Mouse (Mus musculus) spleen, postnatal 14 days (tissue): ENCODE data around the gene Ankra2.

ENCODE experiments used
- DNase-seq, 2 experiments: peaks; one replicate each; pipeline ENCODE4 v3.0.0; 2021 to 2022; ENCODE audit warnings: low spot score in 2 of 2

The Ankra2 gene

GRCm38 (mm10) chr13:98296072-98296471 is 33.2 kb downstream of the Ankra2 start:
- DNase-seq, result no peak

GRCm38 (mm10) chr13:98297883-98298482 is 35.1 kb downstream of the Ankra2 start:
- DNase-seq, result no peak

- DNase-seq, result peak; percentile 23 to 56
These were observed 36.2 kb downstream of the Ankra2 start for GRCm38 (mm10) chr13:98298833-98299758.

- DNase-seq, result no peak
These were observed 42.4 kb downstream of the Ankra2 start for GRCm38 (mm10) chr13:98305257-98305656.

GRCm38 (mm10) chr13:98306393-98306792 is 43.5 kb downstream of the Ankra2 start:
- no peak for DNase-seq

GRCm38 (mm10) chr13:98306852-98307475 is 44.1 kb downstream of the Ankra2 start:
- no peak for DNase-seq

GRCm38 (mm10) chr13:98308004-98308403 is 45.1 kb downstream of the Ankra2 start:
- DNase-seq, result no peak

- DNase-seq, result no peak
These were observed 45.9 kb downstream of the Ankra2 start for GRCm38 (mm10) chr13:98308724-98309123.

GRCm38 (mm10) chr13:98311597-98311996 is 48.7 kb downstream of the Ankra2 start:
- no peak for DNase-seq

GRCm38 (mm10) chr13:98313631-98314030 is 50.8 kb downstream of the Ankra2 start:
- no peak for DNase-seq

- DNase-seq, result no peak
These were observed 52.2 kb downstream of the Ankra2 start for GRCm38 (mm10) chr13:98315124-98315523.

- no peak for DNase-seq
These were observed 53.2 kb downstream of the Ankra2 start for GRCm38 (mm10) chr13:98316140-98316479.

GRCm38 (mm10) chr13:98316480-98317245 is 53.8 kb downstream of the Ankra2 start, which contains the start of gene Btf3:
Gene Btf3, minus strand, starts transcription at chr13:98317006.
- peak; percentile 84 to 90 for DNase-seq

- peak in 1 of 2 experiments; percentile 2 for DNase-seq
These were observed 54.4 kb downstream of the Ankra2 start for GRCm38 (mm10) chr13:98317246-98317677.

- DNase-seq, result no peak
These were observed 55.0 kb downstream of the Ankra2 start for GRCm38 (mm10) chr13:98317911-98318310.
